Mouse (Mus musculus) urinary bladder, adult 2 months (tissue): ENCODE data around the gene 0610012G03Rik. TPM values are rescaled to one million over a fixed set of nuclear protein-coding genes. Genes with fewer than 3 reads are reported as not detected.
A peak's percentile ranks its signal among the peaks of the same experiment; 100 is the strongest.

Experiments
- DNase-seq: peaks from one replicate; pipeline ENCODE4 v3.0.0; 2022; ENCODE audit warnings: low spot score
- polyA plus RNA-seq: library from polyadenylated mRNA; depleted of rRNA; stranded (reverse); fragments of >200 nt; gene quantifications from 2 replicates; pipeline ENCODE4 v1.2.3, GENCODE M21; 2012

0610012G03Rik gene
- polyA plus RNA-seq, 1 experiment, result 39.6 TPM

GRCm38 (mm10) chr16:31932840-31933697 is 15.2 kb downstream of the 0610012G03Rik start:
- DNase-seq, result peak; percentile 56

GRCm38 (mm10) chr16:31932255-31932654 is 16.0 kb downstream of the 0610012G03Rik start:
- DNase-seq, result no peak

DNA sequence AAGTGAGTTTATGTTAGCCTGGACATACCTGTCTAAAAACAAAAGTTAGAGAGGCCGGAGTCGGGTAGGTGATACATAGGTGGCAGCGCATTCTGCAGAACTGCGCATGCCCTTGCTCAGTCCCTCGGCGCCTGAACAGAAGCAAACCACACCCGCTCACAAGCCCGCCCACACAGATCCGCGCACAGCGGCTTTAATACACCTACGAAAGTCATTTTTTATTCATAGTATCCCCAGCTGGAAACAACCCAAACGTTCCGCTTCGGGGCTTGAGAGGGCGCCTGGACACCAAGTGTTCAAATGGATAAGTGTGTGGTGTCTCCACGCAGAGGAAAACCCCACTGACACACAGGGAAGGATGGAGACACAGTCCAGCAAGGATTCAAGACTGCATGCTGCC is 17.0 kb downstream of the 0610012G03Rik start:
- DNase-seq, result no peak

GRCm38 (mm10) chr16:31927412-31927811 is 20.9 kb downstream of the 0610012G03Rik start:
- DNase-seq, result no peak

- DNase-seq, result no peak
These were observed 21.6 kb downstream of the 0610012G03Rik start for GRCm38 (mm10) chr16:31926547-31927182.

DNA sequence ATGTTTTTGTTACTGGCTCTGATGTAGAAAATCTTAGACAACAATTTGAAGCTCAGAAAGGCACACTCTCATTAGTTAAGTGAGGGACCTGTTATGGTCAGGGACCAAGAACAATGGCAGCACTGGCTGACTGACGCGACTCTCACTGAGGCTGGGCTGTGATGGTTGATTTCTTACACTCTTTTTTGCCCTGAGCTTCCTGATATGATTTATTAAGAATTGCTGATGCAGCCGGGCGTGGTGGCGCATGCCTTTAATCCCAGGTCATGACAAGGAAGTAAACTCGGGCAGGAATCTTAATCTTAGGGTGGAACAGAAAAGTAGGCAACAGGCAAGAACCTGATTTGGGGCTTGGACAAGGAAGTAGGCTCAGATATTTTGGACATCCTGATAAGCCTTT is 22.2 kb downstream of the 0610012G03Rik start:
- no peak for DNase-seq

- no peak for DNase-seq
These were observed 23.9 kb downstream of the 0610012G03Rik start for GRCm38 (mm10) chr16:31924368-31924767.

- DNase-seq, result peak; percentile 34
These were observed 30.0 kb downstream of the 0610012G03Rik start for GRCm38 (mm10) chr16:31918248-31918724.

GRCm38 (mm10) chr16:31917776-31918175 is 30.5 kb downstream of the 0610012G03Rik start:
- DNase-seq, result no peak

DNA sequence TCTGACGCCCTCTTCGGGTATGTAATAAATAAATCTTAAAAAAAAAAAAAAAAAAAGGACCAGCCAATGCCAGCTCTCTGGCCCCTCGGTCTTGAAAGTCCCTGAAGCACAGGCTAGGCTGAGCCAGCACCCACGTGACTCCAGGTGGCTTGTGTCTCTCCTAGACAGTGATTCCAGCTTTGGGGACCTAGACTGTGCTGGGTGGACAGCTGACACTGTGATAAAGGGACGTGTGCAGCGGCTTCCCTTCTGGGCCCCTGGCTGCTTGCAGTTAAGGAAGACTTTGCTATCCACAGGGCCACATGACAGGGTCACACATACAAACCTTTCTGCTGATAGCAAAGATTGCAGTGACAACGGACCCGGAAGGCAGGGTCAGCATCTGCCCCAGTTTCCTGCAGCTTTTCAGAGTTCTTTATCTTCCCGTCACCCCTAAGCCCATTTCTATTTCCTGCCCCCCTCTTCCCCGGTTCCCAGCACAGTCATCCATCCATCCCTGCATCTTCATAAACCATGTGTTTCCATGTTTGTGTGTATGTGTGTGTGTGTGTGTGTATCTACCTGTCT is 37.9 kb downstream of the 0610012G03Rik start:
- DNase-seq, result no peak

DNA sequence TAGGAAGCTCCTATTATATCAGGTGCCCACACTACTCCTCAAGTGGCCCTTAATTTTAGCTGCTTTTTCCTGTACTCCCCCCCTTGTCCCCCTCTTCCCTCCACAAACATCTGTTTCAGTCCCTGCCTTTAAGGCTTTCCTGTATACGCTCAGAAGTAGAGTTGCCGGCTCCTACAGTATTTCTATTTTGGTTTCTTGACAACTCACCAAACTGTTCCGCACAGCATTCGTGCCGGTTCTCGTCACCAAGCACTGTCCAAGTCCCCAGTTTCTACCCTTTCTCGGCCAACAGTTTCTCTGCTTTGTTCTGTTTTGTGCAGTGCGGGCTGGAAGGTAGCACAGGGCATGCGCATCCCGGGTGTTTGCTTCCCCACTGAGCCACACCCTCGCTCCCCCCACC is 39.3 kb downstream of the 0610012G03Rik start:
- no peak for DNase-seq

DNA sequence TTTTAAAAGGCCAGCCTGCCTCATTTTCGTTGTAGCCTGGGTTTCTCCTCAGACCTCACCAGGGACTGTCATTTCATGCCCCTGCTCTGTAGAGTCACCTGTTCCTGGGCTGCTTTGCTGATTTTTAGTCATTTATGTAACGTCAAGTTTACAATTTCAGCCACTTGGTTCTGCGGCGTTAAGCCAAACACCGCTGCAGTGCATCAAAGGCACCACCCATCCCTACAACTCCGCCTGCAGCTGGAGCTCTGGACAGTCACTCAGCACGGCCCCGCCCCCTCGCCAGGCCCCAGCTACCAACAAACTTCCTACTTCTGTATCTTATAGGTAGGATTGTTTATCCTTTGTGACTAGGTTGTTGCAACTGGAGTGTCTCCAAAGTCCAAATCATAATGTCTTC is 41.4 kb downstream of the 0610012G03Rik start:
- DNase-seq, result no peak

DNA sequence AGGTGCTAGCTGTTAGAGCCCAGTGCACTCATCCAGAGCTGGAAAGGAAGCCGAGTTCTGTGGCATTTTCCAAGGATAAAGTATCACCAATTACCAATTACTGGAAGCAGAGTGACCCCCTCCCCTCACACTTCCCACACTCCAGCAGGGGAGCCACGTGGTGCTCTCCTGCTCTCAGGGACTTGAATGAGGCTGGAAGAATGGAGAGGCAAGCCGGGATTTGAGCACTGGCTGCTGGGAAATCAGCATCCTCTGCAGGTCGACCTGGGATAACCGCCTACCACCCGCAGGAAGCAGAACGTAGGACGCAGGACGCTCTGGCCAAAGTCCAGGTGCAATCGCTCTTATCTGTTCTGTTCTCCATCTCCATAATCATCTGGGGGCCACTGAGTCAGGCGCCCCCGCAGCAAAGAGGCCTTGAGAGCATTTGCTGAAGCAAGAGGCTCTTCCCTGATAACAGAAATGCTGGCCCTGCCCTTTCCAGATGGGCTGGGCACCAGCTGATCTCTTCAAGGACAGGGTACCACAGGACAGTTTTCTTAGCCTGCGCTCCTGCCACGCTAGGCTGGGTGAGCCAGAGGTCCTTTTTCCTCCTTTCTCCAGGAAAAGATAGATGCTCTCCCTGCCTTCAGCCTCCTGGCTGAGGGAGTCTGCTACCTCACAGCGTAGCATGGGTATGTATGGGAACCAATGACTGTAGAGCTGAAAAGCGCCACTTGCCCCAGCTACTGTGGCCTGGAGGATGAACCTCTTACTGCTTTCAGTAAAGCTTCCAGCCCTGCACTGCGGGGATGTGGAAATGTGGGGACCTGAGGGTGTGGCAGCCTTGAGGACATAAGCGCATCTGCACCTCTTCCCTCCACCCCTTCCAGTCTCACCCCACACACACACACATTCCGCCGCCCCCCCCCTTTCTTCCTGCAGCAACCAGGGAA is 42.1 kb downstream of the 0610012G03Rik start:
- no peak for DNase-seq

GRCm38 (mm10) chr16:31905331-31905730 is 43.0 kb downstream of the 0610012G03Rik start:
- no peak for DNase-seq

GRCm38 (mm10) chr16:31903239-31903638 is 45.1 kb downstream of the 0610012G03Rik start:
- DNase-seq, result no peak

DNA sequence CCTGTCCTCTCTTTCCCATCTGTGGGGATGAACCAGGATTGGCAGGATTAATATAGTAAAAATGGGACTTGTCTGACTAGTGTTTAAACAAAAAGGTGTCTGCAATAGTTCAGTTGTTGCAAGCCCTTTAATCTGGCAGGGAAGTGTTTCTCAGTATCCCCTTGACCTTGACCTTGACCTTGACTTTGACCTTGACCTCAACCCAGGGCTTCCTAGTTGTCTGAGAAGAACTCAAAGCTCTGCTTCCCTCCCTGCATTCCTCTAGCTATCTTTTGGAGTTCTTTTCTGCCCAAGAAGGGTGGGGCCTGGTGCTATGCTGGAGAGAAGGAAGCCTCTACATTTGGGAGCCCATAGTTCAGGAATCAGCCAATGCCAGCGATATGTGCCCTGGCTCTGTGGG is 46.4 kb downstream of the 0610012G03Rik start:
- no peak for DNase-seq

- DNase-seq, result no peak
These were observed 49.6 kb downstream of the 0610012G03Rik start for GRCm38 (mm10) chr16:31898546-31899326.
